ENCODE assay signal across 9 mouse cellular contexts in the genomic region with DNA sequence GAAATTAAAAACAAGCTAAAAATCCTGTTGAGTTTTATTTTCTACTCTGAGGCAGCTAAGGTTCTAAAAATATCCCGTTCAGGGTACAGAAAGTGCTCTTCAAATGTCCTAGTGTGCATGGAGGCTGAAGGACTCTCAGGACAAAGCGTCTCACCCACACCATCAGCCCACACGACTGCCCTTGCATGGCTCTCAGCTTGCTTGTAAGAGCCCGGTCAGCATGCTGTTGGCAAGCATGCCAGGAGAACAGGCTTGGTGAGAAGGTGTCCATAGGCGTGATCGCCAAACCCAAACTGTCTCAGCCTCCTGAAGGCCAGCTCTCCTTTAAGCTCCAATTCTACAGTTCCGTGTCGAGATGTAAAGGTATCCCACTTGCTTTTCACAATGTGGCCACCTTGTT. TPM values are rescaled to one million over a fixed set of nuclear protein-coding genes. Genes with fewer than 3 reads are reported as not detected.
DNase-seq lines count a peak whose midpoint lies in the region; ATAC-seq and TF ChIP-seq lines count a peak whose summit lies in the region.
"Had no signal": no experiment of that assay in that cellular context is flagged by ENCODE, and none has a peak within 500 bp of the region (broad histone marks: within the 10 kb centered on the region; RNA-seq: fewer than 3 reads in every experiment).

No protein-coding gene starts in this region.

- no peak overlapping the region for H3K27ac ChIP-seq in stomach, postnatal 0 days (replicated peaks)
- H3K27ac ChIP-seq: intestine, embryonic 15.5 days; limb, embryonic 13.5 days had no signal

- 76% methylated on average over 8 of the region's 8 CpGs for WGBS in stomach, postnatal 0 days

- no peak overlapping the region for H3K4me3 ChIP-seq in stomach, postnatal 0 days (ENCODE audit: low read depth, low read length)
- H3K4me3 ChIP-seq: intestine, embryonic 15.5 days; limb, embryonic 13.5 days had no signal

- TF ChIP-seq CTCF in stomach, postnatal 0 days (IDR thresholded peaks at IDR 0.05; ENCODE audit: low read depth): no peak

- H3K36me3 ChIP-seq in stomach, postnatal 0 days (ENCODE audit: control insufficient read depth, insufficient read depth, low read length): no peaks in the 10 kb centered on the region
- H3K36me3 ChIP-seq: intestine, embryonic 15.5 days; limb, embryonic 13.5 days had no signal

- H3K9ac ChIP-seq in stomach, postnatal 0 days (ENCODE audit: low read length): no peak overlapping the region
- H3K9ac ChIP-seq: intestine, embryonic 15.5 days; limb, embryonic 13.5 days had no signal

- no peak for TF ChIP-seq EP300 in stomach, postnatal 0 days (optimal IDR thresholded peaks at IDR 0.05)

- ATAC-seq in stomach, postnatal 0 days (ENCODE audit: low FRiP score, low TSS enrichment): no peak
- ATAC-seq: intestine, embryonic 15.5 days had no signal

- DNase-seq in heart, adult 18-20 months: peak; percentile 30 to 39
- no peak for DNase-seq in heart, postnatal 25 days (ENCODE audit: low spot score)
- peak; percentile 17 for DNase-seq in right cerebral cortex, adult 18-20 months
- DNase-seq in right cerebral cortex, postnatal 14 days: no peak
- DNase-seq in kidney, postnatal 14 days: peak; percentile 21
- DNase-seq in stomach, postnatal 0 days (ENCODE audit: low spot score): no peak
- DNase-seq in layer of hippocampus, adult 9-10 months (ENCODE audit: low spot score): no peak

- no peaks in the 10 kb centered on the region for H3K27me3 ChIP-seq in stomach, postnatal 0 days (ENCODE audit: control insufficient read depth, insufficient read depth, low read length)
- H3K27me3 ChIP-seq: intestine, embryonic 15.5 days; limb, embryonic 13.5 days had no signal

- intact Hi-C loops in heart, postnatal 25 days (cut with DNase I): no loop called here

- H3K4me2 ChIP-seq in stomach, postnatal 0 days (replicated peaks; ENCODE audit: low read depth): no peak overlapping the region
- H3K4me2 ChIP-seq: intestine, embryonic 15.5 days; limb, embryonic 13.5 days had no signal

- no peaks in the 10 kb centered on the region for H3K9me3 ChIP-seq in stomach, postnatal 0 days (ENCODE audit: control insufficient read depth, low read length)
- H3K9me3 ChIP-seq: intestine, embryonic 15.5 days; limb, embryonic 13.5 days had no signal

- no peaks in the 10 kb centered on the region for H3K4me1 ChIP-seq in stomach, postnatal 0 days (replicated peaks; ENCODE audit: control insufficient read depth, insufficient read depth)

RNA-seq across cellular contexts. Expression of gene Peli1, which starts 29.7 kb away (rescaled TPM):
- 10 to 100 TPM; 12.7 to 17.6 TPM for total RNA-seq in heart, adult 18-20 months (2021)
- total RNA-seq in heart, postnatal 25 days (2021): 10 to 100 TPM; 12.4 to 16.0 TPM
- 23.8 and 25.3 TPM in 2 replicates for polyA plus RNA-seq in stomach, postnatal 0 days (2015; fragmentation: Nextera tagmentation; extraction: Ambion mirVana)

Comparison
In these comparisons a context has a peak if more than half of its experiments do, and no peak if none do; other contexts are left out.
1. DNase-seq: peak in heart, adult 18-20 months (2 of 2), right cerebral cortex, adult 18-20 months (single experiment) and kidney, postnatal 14 days (single experiment); none in heart, postnatal 25 days (single experiment), right cerebral cortex, postnatal 14 days (single experiment), stomach, postnatal 0 days (single experiment) and layer of hippocampus, adult 9-10 months (single experiment).